Mouse (Mus musculus): Measurements from ENCODE around the gene Kcnn1. TPM values are rescaled to one million over a fixed set of nuclear protein-coding genes. Genes with fewer than 3 reads are reported as not detected.

Gene Kcnn1
- total RNA-seq, 2 experiments from 2014 or later, result 29.6 to 48.2 TPM

DNA sequence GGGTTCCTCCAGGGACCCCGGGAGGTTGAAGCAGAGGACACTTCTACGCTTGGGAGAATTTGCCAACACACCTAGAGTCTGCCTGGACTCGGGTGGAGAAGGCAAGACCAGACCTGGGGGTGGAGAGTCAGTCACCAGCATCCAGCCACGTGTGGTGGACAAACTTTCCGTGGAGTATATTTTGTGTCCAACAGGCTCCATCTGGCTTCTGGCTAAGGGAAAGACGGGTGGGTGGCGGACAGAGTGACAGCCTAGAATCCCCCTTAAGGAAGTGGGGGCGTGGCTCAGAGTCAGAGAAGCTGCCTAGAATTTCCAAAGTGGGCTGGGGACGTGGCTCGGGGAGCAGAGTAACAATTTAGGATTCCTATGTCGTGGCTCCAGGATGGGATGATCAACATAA is 41.1 kb downstream of the Kcnn1 start:
- no peak for DNase-seq
- intact Hi-C loops (cut with DNase I), result no loop called here

DNA sequence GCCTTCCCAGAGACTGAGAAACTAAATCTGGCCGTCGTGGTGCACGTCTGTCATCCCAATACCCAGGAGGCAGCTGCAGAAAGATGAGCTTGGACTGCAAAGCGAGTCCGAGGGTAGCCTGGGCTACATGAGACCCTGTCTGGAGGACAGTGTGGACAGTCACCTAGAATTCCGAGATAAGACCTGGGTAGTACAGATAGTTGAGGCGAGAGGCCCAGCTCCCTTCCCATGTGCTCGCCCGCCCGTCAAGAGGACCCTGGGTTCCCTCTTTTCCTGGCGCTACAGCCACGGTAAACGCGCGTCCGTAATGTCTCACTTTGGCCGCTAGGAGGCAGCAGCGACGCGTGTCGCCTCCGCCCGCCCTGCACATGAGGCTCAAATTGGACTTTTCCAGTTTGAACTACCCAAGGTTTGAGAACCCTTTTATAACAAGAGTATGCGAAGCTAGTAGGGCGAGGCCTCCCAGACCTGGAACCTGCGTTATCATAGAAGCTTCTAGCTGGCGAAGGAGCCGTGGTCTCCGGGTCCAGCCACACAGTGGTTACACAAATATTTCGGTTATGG is 41.6 kb downstream of the Kcnn1 start:
- intact Hi-C loops (cut with DNase I), result no loop called here
- peak; percentile 58 for DNase-seq

GRCm38 (mm10) chr8:70820101-70820935 is 42.7 kb downstream of the Kcnn1 start:
- no peak for DNase-seq
- intact Hi-C loops (cut with DNase I), result no loop called here

DNA sequence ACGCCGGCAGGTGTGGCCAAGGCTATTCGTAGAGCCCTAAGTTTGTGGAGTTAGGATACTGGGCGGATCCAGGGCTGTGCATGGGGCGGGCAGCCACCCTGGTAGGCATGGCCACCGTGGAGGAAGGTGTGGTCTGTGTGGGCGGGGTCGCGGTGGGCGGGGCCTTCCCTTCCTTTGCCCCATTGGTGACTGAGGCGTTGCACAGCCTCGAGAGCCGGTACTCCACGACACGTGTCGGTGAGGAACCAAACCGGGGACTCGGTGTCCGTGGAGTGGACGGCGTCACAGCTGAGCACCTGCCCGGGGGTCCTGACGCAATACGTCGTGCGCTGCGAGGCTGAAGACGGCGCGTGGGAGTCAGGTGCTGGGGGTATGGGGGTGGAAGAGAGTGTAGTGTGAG is 46.4 kb downstream of the Kcnn1 start:
- DNase-seq, result no peak
- intact Hi-C loops (cut with DNase I), result no loop called here

DNA sequence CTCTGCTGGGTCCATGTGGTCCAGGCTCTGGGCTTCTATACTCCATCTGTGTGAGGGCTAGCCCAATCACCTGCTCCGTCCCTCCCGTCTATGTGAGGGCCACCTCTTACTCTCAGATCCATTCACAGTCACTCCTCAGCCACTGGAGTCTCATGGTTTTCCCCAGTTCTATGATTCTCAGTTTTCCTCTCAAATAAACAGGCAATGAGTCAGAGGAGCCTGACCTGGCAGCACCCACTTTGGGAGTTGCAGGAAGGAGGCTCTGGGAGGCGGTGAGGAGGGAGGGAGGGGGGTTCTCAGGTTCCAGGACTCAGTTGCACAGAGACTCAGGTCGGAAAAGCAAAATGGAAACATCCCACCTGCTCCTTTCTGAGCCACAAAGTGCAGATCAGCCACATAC is 50.2 kb downstream of the Kcnn1 start:
- no peak for DNase-seq
- intact Hi-C loops (cut with DNase I), result no loop called here

GRCm38 (mm10) chr8:70812055-70812454 is 51.0 kb downstream of the Kcnn1 start:
- intact Hi-C loops (cut with DNase I), result no loop called here
- DNase-seq, result no peak

GRCm38 (mm10) chr8:70810962-70811680 is 51.9 kb downstream of the Kcnn1 start:
- DNase-seq, result no peak
- intact Hi-C loops (cut with DNase I), result no loop called here

GRCm38 (mm10) chr8:70808955-70809701 is 53.9 kb downstream of the Kcnn1 start:
- DNase-seq, result no peak
- intact Hi-C loops (cut with DNase I), result no loop called here

DNA sequence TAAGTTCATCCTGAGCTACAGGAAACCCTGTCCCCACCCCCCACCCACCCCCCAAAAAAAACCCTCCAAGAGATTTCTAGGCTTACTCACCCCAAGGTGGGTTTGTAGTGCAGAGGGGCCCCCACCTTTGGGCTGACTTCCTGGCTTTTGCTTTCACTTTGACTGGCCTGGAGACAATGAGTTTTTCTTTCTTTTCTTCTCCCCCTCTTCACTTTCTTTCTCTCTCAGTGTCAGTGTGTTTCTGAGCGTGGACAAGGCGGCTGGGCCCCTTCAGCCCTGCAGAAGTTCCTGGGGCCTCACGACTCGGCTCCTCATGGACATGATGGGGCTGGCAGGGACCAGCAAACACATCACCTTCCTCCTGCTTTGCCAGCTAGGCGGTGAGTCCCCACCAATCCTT is 54.8 kb downstream of the Kcnn1 start, which contains the start of gene Il12rb1:
TSS of gene Il12rb1 (plus strand) at position 211 of the 400 bp plus-strand sequence.
- intact Hi-C loops (cut with DNase I), result no loop called here
- DNase-seq, result no peak

DNA sequence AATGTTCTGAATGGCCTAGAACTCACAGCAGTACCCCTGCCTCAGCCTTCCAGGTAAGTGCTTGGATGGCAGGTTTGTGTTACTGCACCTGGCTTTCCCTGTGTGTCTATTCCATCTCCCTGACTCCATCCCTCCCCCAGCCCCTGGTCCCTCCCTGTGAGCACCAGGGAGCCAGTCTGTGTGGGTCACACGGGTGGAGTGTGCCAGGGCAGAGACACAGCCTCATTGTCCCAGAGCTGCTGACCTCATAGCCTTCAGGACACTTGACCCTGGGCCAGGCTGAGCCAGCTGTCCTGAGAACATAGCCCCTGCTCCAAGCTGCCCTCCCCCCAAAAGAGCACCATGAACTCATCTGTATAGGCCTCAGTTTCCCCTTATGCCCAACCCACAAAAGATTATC is 55.8 kb downstream of the Kcnn1 start:
- intact Hi-C loops (cut with DNase I), result no loop called here
- DNase-seq, result no peak

DNA sequence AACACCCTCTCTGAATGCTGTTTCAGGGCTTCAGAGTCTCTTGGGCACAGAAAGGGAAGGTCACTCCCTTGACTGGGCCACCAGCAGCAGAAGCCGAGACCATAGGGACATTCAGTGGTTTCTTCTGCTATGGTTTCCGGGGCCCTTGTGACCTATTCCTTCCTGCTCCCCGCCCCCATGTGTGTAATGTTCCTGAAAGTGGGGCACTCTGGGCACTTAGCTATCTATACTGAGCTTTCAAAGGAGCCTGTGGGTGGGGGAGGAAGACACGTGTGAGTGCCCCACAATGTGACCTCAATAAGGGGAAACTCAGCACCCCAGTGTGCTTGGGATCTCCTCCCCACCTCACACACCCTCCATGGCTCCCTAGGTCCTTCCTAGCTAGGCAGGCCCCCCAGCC is 56.5 kb downstream of the Kcnn1 start:
- intact Hi-C loops (cut with DNase I), result no loop called here

GRCm38 (mm10) chr8:70804481-70805206 is 58.4 kb downstream of the Kcnn1 start, which contains the start of gene Mast3:
TSS of gene Mast3 (minus strand) at chr8:70805054.
- intact Hi-C loops (cut with DNase I), result no loop called here
- peak; percentile 83 for DNase-seq

More for the DNA sequence above, 56.5 kb downstream of the Kcnn1 start:
- DNase-seq, result no peak

DNA sequence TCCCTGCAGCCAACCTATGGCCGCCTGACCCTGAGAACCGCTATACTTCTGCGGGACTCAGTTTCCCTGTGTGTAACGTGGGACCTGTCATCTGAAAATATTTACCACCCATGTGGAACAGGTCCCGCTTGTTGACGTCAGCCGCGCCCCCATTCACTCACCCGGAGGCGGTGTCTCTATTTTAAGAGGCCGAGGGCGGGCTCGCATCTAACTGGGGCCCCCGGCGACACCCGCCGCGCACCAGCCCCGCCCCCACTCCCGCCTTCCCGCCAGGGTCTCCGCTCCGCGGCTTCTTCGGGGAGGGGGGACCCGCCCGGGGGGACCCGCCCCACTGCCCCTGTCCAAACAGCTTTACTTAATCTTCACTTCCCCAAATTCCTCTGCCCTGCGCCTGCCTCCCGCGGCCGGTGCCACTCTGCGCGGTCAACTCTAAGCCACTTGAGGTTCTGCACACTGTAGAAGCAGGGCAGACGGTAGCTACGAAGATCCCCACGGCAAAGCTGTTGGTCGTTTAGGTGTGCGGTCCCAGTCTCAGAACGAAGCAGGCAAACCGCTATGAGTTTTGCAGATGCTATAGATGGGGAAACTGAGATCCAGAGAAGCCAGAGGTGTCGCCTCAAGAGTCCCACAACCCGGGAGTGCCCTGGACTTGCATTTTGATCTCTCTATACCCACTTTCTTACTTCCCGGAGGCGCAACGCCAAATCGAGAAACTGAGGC is 59.1 kb downstream of the Kcnn1 start:
- intact Hi-C loops (cut with DNase I), result no loop called here
- no peak for DNase-seq

- intact Hi-C loops (cut with DNase I), result no loop called here
- DNase-seq, result no peak
Measured at GRCm38 (mm10) chr8:70802786-70803510, 60.1 kb downstream of the Kcnn1 start.

GRCm38 (mm10) chr8:70801830-70802229 is 61.2 kb downstream of the Kcnn1 start:
- intact Hi-C loops (cut with DNase I), result no loop called here
- DNase-seq, result no peak

GRCm38 (mm10) chr8:70801156-70801555 is 61.9 kb downstream of the Kcnn1 start:
- intact Hi-C loops (cut with DNase I), result no loop called here
- DNase-seq, result no peak

GRCm38 (mm10) chr8:70800648-70801047 is 62.4 kb downstream of the Kcnn1 start:
- DNase-seq, result no peak
- intact Hi-C loops (cut with DNase I), result no loop called here

- intact Hi-C loops (cut with DNase I), result no loop called here
- no peak for DNase-seq
Measured at GRCm38 (mm10) chr8:70798281-70798680, 64.8 kb downstream of the Kcnn1 start.
